In the genomic region with DNA sequence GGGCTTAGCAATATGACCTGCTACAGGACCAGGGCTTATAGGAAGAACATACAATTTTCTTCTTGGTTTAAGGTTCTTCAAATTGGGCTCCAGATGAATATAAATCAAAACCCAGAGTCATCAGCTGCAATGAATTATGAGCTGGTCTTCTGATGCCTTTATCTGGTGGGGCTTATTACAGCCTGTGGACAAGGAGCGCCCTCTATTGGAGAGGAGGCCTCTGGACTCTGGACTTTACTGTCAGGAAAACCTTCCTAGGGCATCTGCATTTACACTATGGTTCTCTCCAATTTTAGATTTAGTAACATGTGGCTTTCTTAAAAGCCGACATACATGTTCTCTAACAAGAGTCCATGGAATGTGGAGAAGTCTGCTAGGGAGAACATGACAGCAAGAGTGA, we compare ENCODE assay signal across 8 mouse cellular contexts.
DNase-seq lines count a peak whose midpoint lies in the region; ATAC-seq lines count a peak whose summit lies in the region.

No protein-coding gene starts in this region.

- DNase-seq in gastrocnemius, postnatal 14 days = peak; percentile 4
- no peak for DNase-seq in gastrocnemius, adult 8-10 months (ENCODE audit: low spot score in 2 of 2)
- DNase-seq in midbrain, embryonic 14.5 days = peak; percentile 48
- peak; percentile 47 for DNase-seq in embryonic facial prominence, embryonic 11.5 days (ENCODE audit: low spot score)
- DNase-seq in mesoderm, embryonic 11.5 days (ENCODE audit: low read depth, low spot score) = peak; percentile 5
- no peak for DNase-seq in cerebellum, adult 8-10 months

- H3K36me3 ChIP-seq in midbrain, embryonic 14.5 days (ENCODE audit: control insufficient read depth, insufficient read depth, low read length) = no peaks in the 10 kb centered on the region
- H3K36me3 ChIP-seq in midbrain, embryonic 13.5 days = no peaks in the 10 kb centered on the region
- H3K36me3 ChIP-seq in embryonic facial prominence, embryonic 11.5 days (replicated peaks; ENCODE audit: control insufficient read depth, insufficient read depth, low read depth, low read length) = no peaks in the 10 kb centered on the region
- no peaks in the 10 kb centered on the region for H3K36me3 ChIP-seq in intestine, embryonic 15.5 days

- no peak overlapping the region for H3K27ac ChIP-seq in midbrain, embryonic 14.5 days (replicated peaks; ENCODE audit: low read depth, low read length)
- no peak overlapping the region for H3K27ac ChIP-seq in midbrain, embryonic 13.5 days
- H3K27ac ChIP-seq in embryonic facial prominence, embryonic 11.5 days (replicated peaks; ENCODE audit: low read depth, low read length) = no peak overlapping the region
- H3K27ac ChIP-seq in intestine, embryonic 15.5 days = no peak overlapping the region

- ATAC-seq in midbrain, embryonic 14.5 days (ENCODE audit: low FRiP score, low TSS enrichment) = no peak
- no peak for ATAC-seq in midbrain, embryonic 13.5 days
- no peak for ATAC-seq in embryonic facial prominence, embryonic 11.5 days (replicated peaks; ENCODE audit: insufficient number of reproducible peaks, low FRiP score, low TSS enrichment, low read depth)
- no peak for ATAC-seq in intestine, embryonic 15.5 days

- H3K9ac ChIP-seq in midbrain, embryonic 14.5 days (replicated peaks; ENCODE audit: low read length) = no peak overlapping the region
- no peak overlapping the region for H3K9ac ChIP-seq in midbrain, embryonic 13.5 days (replicated peaks)
- no peak overlapping the region for H3K9ac ChIP-seq in embryonic facial prominence, embryonic 11.5 days (replicated peaks; ENCODE audit: low read length)
- H3K9ac ChIP-seq in intestine, embryonic 15.5 days = no peak overlapping the region

- no peaks in the 10 kb centered on the region for H3K27me3 ChIP-seq in midbrain, embryonic 14.5 days (ENCODE audit: control insufficient read depth, insufficient read depth, low read length)
- no peaks in the 10 kb centered on the region for H3K27me3 ChIP-seq in midbrain, embryonic 13.5 days
- no peaks in the 10 kb centered on the region for H3K27me3 ChIP-seq in embryonic facial prominence, embryonic 11.5 days (ENCODE audit: control insufficient read depth, insufficient read depth, low read length)
- H3K27me3 ChIP-seq in intestine, embryonic 15.5 days (replicated peaks) = no peaks in the 10 kb centered on the region

- WGBS in midbrain, embryonic 14.5 days = 53% methylated on average over 2 of the region's 2 CpGs
- 55% methylated on average over 2 of the region's 2 CpGs for WGBS in midbrain, embryonic 13.5 days
- 42% methylated on average over 2 of the region's 2 CpGs for WGBS in embryonic facial prominence, embryonic 11.5 days
- WGBS in intestine, embryonic 15.5 days = 59% methylated on average over 2 of the region's 2 CpGs

- no peak overlapping the region for H3K4me2 ChIP-seq in midbrain, embryonic 14.5 days (ENCODE audit: low read length)
- no peak overlapping the region for H3K4me2 ChIP-seq in midbrain, embryonic 13.5 days (replicated peaks)
- H3K4me2 ChIP-seq in embryonic facial prominence, embryonic 11.5 days (ENCODE audit: low read depth, low read length) = no peak overlapping the region
- H3K4me2 ChIP-seq in intestine, embryonic 15.5 days (replicated peaks) = no peak overlapping the region

- intact Hi-C loops in gastrocnemius, postnatal 14 days (cut with DNase I; ENCODE audit: low total_unique reads) = no loop called here

- no peaks in the 10 kb centered on the region for H3K9me3 ChIP-seq in midbrain, embryonic 14.5 days (ENCODE audit: control insufficient read depth, low read length)
- no peaks in the 10 kb centered on the region for H3K9me3 ChIP-seq in midbrain, embryonic 13.5 days
- no peaks in the 10 kb centered on the region for H3K9me3 ChIP-seq in embryonic facial prominence, embryonic 11.5 days (replicated peaks; ENCODE audit: control insufficient read depth, low read length)
- H3K9me3 ChIP-seq in intestine, embryonic 15.5 days = no peaks in the 10 kb centered on the region

- no peaks in the 10 kb centered on the region for H3K4me1 ChIP-seq in midbrain, embryonic 14.5 days (ENCODE audit: control insufficient read depth, insufficient read depth, low read length)
- H3K4me1 ChIP-seq in midbrain, embryonic 13.5 days (replicated peaks) = no peaks in the 10 kb centered on the region
- H3K4me1 ChIP-seq in embryonic facial prominence, embryonic 11.5 days (ENCODE audit: control insufficient read depth, insufficient read depth, low read length) = no peaks in the 10 kb centered on the region
- H3K4me1 ChIP-seq in intestine, embryonic 15.5 days (replicated peaks) = no peaks in the 10 kb centered on the region

- H3K4me3 ChIP-seq in midbrain, embryonic 14.5 days (replicated peaks; ENCODE audit: low read depth, low read length) = no peak overlapping the region
- no peak overlapping the region for H3K4me3 ChIP-seq in midbrain, embryonic 13.5 days (replicated peaks)
- no peak overlapping the region for H3K4me3 ChIP-seq in embryonic facial prominence, embryonic 11.5 days (ENCODE audit: low read depth, low read length)
- H3K4me3 ChIP-seq in intestine, embryonic 15.5 days (replicated peaks) = no peak overlapping the region

Comparison
In these comparisons a context has a peak if more than half of its experiments do, and no peak if none do; other contexts are left out.
1. DNase-seq: peak in gastrocnemius, postnatal 14 days (single experiment), midbrain, embryonic 14.5 days (single experiment), embryonic facial prominence, embryonic 11.5 days (single experiment) and mesoderm, embryonic 11.5 days (single experiment); none in gastrocnemius, adult 8-10 months (0 of 2) and cerebellum, adult 8-10 months (single experiment).